Mouse (Mus musculus) left cerebral cortex, adult 18-20 months (tissue): ENCODE results near the gene Rps6ka3. TPM values are rescaled to one million over a fixed set of nuclear protein-coding genes. Genes with fewer than 3 reads are reported as not detected.

Source experiments
- DNase-seq, 2 experiments: peaks; one replicate each; pipeline ENCODE4 v3.0.0; 2021 to 2022; ENCODE audit warnings: low spot score in 2 of 2, mixed read lengths in 1 of 2
- long read RNA-seq, 2 experiments: library from polyadenylated mRNA; stranded (forward); transcript quantifications; one replicate each; pipeline ENCODE4 v2.0.0; 2021
- total RNA-seq, 2 experiments: library from RNA; stranded (reverse); gene quantifications; 2 replicates each; pipeline ENCODE4 v1.2.3; 2021

Gene Rps6ka3
- 10 to 100 TPM; 52.9 to 56.1 TPM for total RNA-seq
- long read RNA-seq, experiment 1, partial matches to known transcripts: 0 of 3 reads
- long read RNA-seq, experiment 1, other reads (novel, unspliced or antisense): 3 of 3 reads
- long read RNA-seq, experiment 2, partial matches to known transcripts: 0 of 1 reads
- long read RNA-seq, experiment 2, other reads (novel, unspliced or antisense): 1 of 1 reads

DNA sequence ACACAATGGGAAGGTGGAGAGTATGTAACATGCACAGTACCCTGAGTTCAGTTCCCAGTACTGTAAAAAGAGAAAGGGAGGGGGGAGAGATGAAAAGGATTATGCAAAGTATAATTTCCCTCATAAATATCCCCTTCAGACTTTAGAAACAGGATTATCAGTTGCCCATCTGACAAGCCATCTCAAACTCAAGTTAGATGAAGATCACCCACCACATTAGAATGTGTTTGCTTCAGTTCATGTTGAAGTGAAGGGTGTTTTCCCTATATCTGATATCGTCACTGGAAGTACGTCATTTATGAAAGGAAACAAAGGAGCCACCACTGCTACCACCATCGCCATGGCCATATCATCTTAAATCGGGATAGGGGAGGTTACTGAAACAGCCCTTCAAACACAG, at the start of gene Rps6ka3:
Gene Rps6ka3, plus strand, starts transcription at position 301 of the 400 bp plus-strand sequence.
- no peak for DNase-seq

GRCm38 (mm10) chrX:159169200-159169599, 40.9 kb upstream of the Rps6ka3 start:
- no peak for DNase-seq

GRCm38 (mm10) chrX:159171579-159171978, 38.5 kb upstream of the Rps6ka3 start:
- DNase-seq: no peak

DNA sequence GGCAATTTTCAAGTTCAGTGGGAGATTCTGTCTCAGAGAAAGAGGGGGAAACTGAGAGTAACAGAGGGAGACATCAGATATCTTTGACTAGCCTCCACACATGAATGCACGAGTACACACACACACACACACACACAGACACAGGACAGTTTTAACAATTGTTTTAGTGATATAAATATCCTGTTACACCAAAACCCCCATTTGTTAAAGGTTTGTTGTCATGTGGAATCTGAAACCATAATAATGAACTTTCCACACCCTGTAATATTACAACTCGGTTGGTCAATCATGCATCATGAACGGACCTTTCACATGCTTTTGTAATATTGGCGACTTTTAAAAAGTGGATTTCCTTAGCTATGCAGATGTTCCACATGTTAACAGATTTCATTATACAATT, 18.5 kb upstream of the Rps6ka3 start:
- no peak for DNase-seq

DNA sequence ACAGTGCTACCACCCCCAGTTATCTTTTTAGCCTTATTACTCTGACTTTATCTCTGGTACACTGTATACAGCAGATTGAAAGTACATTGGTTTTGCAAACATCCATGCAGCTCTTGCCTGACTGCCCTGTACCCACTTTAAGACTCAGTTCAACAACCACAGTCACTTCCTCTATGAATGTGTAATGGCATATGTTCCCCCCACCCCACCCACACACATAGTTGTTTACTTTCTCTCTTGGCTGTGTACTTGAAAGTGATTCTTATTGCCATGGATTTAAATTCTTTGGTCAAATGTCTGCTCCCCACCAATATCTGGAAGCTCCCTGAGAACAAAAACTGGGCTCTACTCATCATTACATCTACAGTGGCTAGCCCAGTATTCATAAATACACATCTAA, 10.6 kb upstream of the Rps6ka3 start:
- DNase-seq: no peak

DNA sequence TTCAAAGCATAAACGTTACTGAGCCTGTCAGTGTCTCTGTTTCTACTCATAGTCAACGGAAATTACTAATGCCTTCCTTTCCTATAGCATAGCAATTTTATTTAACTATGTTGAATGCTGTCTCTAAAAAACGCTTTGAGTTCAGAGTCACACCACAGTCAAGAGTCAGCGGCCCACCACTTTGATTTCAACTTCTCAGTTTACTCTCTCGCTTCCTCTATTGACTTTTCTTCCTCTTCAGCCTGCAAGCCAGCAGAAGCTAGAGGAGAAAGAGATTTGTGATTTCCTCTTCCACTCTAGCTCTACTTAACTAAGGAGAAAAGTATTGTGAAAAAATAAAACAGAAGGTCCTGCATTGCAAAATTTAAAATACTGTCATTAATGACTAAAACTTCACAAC, 10.0 kb upstream of the Rps6ka3 start:
- DNase-seq: no peak

DNA sequence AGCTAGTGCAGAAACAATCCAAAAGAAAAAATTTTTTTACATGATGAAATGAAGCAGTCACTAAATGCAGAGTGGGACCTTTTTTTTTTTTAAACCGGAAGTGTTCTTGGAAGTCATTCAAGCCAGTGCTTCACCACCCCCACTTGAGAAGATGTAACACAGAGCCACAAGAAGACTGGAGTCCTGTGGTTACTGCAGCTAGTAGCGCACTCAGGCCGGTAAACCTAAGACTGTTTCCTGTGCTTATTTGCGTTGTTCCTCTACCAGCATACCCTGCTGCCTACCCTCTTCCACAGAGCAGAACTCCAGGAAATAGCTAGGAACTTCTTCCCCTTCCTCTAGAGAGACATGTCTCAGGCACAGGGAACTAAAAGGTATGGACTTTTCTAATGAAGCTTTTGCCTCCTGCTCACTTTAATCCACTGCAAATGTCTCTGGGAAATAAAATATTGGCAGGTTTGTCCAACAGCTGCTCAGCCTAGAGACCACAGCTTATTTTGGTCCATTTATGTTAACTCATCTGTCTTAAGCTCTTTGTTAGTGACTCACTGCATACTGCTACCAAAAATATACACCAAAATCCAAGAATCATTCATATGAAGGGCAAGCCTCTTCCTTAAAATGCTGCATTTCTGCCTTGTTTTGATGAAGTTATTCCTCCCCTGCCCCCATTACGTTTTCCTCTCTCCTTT, 931 bp downstream of the Rps6ka3 start:
- no peak for DNase-seq

GRCm38 (mm10) chrX:159215253-159215652, 5.1 kb downstream of the Rps6ka3 start:
- DNase-seq: no peak

DNA sequence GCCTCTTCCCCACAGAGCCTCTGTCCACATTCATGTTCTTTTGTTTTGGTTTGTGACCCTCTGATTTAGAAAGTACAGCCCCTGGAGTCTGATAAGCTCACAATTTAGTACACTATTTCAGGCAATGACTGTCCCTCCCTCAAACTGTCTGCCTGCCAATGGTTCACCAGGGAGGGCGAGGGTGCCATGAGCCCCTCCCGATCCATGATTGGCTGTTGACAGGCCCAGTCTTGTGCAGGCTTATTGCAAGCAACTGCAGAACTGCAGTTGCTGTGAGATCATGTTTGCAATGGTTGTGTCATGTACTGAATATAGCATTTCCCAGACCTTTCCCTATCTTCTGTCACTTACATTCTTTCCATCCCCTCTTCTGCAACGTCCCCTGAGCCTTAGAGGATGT, 12.4 kb downstream of the Rps6ka3 start:
- no peak for DNase-seq

GRCm38 (mm10) chrX:159237275-159237674, 27.2 kb downstream of the Rps6ka3 start:
- no peak for DNase-seq

- DNase-seq: peak; percentile 1 to 17
Observed at GRCm38 (mm10) chrX:159254001-159254884, 44.1 kb downstream of the Rps6ka3 start.

GRCm38 (mm10) chrX:159255123-159255978, 45.2 kb downstream of the Rps6ka3 start:
- DNase-seq: peak; percentile 72 to 75

DNA sequence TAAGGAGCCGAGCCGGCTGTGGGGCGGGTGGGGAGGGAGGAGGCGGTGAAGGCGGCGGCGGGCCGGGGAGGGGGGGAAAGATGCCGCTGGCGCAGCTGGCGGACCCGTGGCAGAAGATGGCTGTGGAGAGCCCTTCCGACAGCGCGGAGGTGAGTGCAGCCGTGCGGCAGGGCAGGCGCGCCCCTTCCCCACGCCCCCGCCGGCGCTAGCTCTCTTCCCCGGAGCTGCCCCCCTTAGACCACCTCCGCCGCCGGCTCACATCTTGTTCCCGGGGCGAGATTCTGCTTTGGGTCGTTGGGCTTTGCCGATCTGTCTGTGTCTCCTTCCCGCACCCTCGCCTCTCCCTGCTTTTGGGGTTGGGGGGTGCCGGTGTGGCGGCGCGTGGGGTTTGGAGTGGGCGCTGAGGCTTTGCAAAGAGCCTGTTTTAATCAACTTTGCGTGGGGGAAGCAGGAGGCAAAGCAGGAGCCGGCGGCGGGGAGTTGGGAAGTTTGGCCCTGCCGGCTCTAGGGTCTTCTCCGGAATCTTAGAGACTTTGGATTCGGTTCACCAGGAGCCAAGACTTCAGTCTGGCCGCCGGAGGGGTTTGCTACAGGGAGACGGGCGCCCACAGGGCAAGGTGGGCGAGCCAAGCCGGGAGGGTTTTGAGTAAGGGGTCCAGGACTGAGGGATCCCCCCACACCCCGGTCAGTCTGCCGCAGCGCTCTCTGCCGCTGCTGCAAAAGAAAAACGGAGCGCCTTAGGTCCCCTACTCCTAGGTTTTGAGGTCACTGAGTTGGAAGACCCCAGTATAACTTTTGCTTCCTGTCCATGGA, 46.1 kb downstream of the Rps6ka3 start:
- peak; percentile 5 to 17 for DNase-seq

DNA sequence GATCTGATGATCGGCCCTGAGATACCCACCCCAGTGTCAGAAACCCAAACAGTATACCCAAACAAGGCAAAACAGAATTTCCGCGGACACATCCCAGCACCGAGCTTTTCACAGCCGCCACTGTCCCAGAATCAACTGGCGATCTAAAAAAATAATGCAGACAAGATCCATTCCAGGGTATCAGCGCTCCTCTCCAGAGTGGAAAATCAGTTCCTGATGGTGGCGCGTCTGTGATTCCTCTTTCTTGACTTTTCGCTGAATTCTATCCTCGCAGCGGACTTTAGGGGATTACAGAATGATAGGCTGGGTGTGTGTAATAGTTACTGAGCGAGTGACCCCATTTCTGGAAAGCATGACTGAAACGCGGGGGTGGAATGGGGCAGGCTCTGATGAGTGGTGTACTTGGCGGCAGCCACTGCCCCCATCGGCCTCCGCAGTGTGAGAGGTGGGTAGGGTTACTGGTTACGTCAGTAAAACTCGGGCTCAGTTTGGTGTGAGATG, 46.9 kb downstream of the Rps6ka3 start:
- DNase-seq: peak; percentile 7 to 21

GRCm38 (mm10) chrX:159264681-159265080, 54.6 kb downstream of the Rps6ka3 start:
- no peak for DNase-seq

DNA sequence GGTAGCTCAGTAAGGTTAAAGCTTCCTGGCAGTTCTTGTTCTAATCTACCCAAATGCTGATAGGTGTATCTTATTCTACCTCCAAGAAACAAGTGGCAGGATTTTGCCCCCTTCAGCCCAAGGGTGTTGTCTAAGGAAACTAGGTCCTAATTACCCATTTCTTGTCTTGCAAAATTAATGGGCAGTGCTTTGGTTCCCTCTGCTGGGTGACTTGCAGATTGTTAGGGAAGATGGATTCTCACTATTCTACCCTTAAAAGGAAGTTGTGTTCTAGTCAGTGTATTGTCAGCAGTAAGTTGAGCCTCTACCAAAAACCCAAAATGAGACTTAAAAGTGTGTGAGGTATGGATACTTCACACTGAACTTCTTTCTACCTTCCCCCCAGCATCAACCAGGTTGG, 59.0 kb downstream of the Rps6ka3 start:
- peak in 1 of 2 experiments; percentile 24 for DNase-seq

GRCm38 (mm10) chrX:159286765-159287164, 76.7 kb downstream of the Rps6ka3 start:
- DNase-seq: no peak

DNA sequence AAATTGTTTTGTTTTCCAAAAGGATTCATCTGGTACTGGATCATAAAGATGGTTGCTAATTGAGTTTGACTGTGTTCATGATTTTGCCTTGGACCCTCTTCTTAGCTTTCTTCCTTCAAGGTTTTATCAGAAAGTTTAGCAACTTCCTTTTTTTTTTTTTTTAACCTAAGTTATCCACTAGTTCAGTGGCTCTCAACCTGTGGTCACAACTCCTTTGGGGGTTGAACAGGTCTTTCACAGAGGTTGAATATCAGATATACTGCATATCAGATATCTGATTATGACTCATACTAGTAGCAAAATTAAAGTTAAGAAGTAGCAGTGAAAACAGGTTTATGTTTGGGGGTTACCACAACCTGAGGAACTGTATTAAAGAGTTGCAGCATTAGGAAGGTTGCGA, 85.8 kb downstream of the Rps6ka3 start:
- no peak for DNase-seq

DNA sequence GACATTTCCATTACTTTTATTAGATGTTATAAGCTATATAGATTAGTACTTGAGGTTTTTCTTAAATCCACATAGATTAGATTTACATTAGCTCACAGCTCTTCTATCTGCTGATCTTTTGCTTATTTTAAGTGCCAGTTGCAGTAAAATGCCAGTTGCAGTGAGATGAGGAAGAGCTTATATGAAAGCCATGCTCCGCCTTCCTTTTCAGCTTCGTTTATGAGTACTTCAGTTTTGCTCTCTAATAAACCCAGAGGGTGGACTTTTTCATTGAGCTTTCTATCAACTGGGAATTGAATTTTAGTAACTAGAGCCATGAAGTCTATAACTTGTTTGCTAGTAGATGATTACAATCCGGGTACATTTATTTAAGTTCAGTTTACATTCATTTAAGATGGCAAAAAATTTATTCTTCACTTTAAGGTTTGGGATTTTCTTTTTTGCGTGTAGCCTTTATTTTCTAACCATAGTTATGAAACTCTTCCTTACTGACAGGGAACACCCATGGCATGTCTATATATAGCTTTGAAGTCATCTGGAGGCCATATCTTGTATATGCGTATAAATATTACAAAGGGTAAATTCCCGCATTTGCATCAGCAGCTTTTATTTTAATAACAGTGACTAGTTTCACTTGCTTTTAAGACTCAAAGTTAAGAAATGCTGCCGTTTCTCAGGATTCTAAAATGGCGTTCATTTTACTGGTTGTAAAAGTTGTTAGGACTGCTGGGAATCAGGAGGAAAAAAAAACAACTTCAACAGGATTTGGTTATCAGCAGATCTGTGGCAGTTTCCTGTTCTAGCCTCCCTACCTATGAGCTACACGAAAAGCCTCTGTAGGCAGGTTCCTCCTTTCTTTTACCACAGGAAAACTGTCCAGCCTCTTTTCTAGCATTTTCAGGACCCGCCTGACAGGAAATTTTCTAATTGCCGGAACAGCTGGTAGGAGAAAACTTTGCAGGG, 92.5 kb downstream of the Rps6ka3 start:
- no peak for DNase-seq
